Mouse (Mus musculus): ENCODE measurements around the gene Ntf3. TPM values are rescaled to one million over a fixed set of nuclear protein-coding genes. Genes with fewer than 3 reads are reported as not detected.

Gene Ntf3
- 5.0 and 7.0 TPM in 2 replicates for polyA plus RNA-seq (2015; fragmentation: Nextera tagmentation; extraction: Ambion mirVana)

- H3K4me1 ChIP-seq: peaks cover 44% of the 10 kb centered on the region
- peak within 1 kb of the TSS; percentile 21; the same call in 1 of the 2 replicates for H3K9ac ChIP-seq (replicated peaks)
- ATAC-seq (replicated peaks): no peak
- H3K36me3 ChIP-seq: no peaks in the 10 kb centered on the region
- peaks cover 51% of the 10 kb centered on the region for H3K27me3 ChIP-seq
- H3K4me2 ChIP-seq (replicated peaks): peak within 1 kb of the TSS; percentile 44
- no peaks in the 10 kb centered on the region for H3K9me3 ChIP-seq
- no peak within 1 kb of the TSS for H3K27ac ChIP-seq (replicated peaks)
- 2% methylated on average over 27 of the region's 27 CpGs for WGBS
- peak within 1 kb of the TSS; percentile 17 for H3K4me3 ChIP-seq
Measured at GRCm38 (mm10) chr6:126166548-126167207, at the start of gene Ntf3. Gene Ntf3, minus strand, starts transcription at chr6:126166910.

- no peak overlapping the region for H3K27ac ChIP-seq (replicated peaks)
- no peaks in the 10 kb centered on the region for H3K27me3 ChIP-seq
- WGBS: 80% methylated on average over 5 of the region's 5 CpGs
- no peak overlapping the region for H3K4me3 ChIP-seq
- no peak overlapping the region for H3K4me2 ChIP-seq (replicated peaks)
- H3K36me3 ChIP-seq: no peaks in the 10 kb centered on the region
- no peak overlapping the region for H3K9ac ChIP-seq (replicated peaks)
- H3K4me1 ChIP-seq: no peaks in the 10 kb centered on the region
- no peak for ATAC-seq (replicated peaks)
- H3K9me3 ChIP-seq: no peaks in the 10 kb centered on the region
Measured at GRCm38 (mm10) chr6:126213330-126213729, 46.6 kb upstream of the Ntf3 start.

- Histone ChIP-seq H3K9ac (replicated peaks) (no peak overlapping the region), H3K36me3 (no peaks in the 10 kb centered on the region), H3K9me3 (no peaks in the 10 kb centered on the region), H3K4me2 (replicated peaks) (no peak overlapping the region), H3K4me3 (no peak overlapping the region), H3K27ac (replicated peaks) (no peak overlapping the region), H3K4me1 (no peaks in the 10 kb centered on the region), H3K27me3 (no peaks in the 10 kb centered on the region)
- 78% methylated on average over 4 of the region's 4 CpGs for WGBS
- no peak for ATAC-seq (replicated peaks)
Measured at GRCm38 (mm10) chr6:126203366-126203765, 36.7 kb upstream of the Ntf3 start.

GRCm38 (mm10) chr6:126202959-126203358, 36.2 kb upstream of the Ntf3 start:
- Histone ChIP-seq H3K9ac (replicated peaks) (no peak overlapping the region), H3K4me2 (replicated peaks) (no peak overlapping the region), H3K27ac (replicated peaks) (no peak overlapping the region), H3K27me3 (no peaks in the 10 kb centered on the region), H3K4me1 (no peaks in the 10 kb centered on the region), H3K4me3 (no peak overlapping the region), H3K9me3 (no peaks in the 10 kb centered on the region), H3K36me3 (no peaks in the 10 kb centered on the region)
- ATAC-seq (replicated peaks): no peak
- WGBS: 71% methylated on average over 7 of the region's 7 CpGs

DNA sequence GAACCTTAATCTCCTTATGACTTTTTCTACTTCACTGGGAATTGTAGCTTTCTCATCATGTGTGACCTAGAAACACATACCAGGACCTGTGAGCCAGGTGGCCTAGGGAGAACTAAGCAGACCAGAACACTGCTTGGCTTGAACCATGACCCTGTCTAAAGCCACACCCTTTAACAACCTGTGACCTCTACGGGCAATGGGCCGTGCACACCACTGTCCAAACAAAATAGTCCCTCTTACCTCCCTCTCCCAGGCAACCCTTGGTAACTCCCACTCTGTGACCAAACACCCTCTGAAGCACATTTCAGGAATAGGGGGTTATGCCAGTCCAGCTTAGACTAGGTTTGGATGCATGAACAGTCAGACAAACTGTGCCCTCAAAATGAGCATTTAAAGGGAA, 35.0 kb upstream of the Ntf3 start:
- Histone ChIP-seq H3K4me3 (no peak overlapping the region), H3K36me3 (no peaks in the 10 kb centered on the region), H3K9me3 (no peaks in the 10 kb centered on the region), H3K27me3 (no peaks in the 10 kb centered on the region), H3K27ac (replicated peaks) (no peak overlapping the region), H3K9ac (replicated peaks) (no peak overlapping the region), H3K4me1 (no peaks in the 10 kb centered on the region), H3K4me2 (replicated peaks) (no peak overlapping the region)
- ATAC-seq (replicated peaks): no peak
- WGBS: 89% methylated on average over 2 of the region's 2 CpGs

- ATAC-seq (replicated peaks): no peak
- 75% methylated on average over 2 of the region's 2 CpGs for WGBS
Measured at GRCm38 (mm10) chr6:126199916-126200315, 33.2 kb upstream of the Ntf3 start.

DNA sequence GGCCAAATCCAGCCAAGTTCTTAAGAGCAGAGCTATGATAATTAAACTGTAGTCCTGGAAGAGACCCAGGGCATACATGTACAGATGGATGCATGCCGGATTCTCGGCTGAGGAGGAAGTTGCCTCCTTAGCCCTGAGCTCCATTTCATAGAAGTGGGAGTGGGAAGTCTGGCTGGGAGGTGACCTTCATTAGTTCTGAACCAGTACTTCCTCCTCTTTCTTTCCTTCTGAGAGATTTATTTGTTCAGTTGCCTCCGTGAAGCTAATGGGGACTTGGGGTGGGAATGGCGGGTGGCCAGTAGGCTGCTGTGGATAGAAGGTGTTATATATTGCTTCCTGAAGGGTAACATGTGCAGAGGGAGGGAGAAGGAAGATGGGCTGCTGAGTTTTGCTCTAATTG, 28.1 kb upstream of the Ntf3 start:
- Histone ChIP-seq H3K27me3 (no peaks in the 10 kb centered on the region), H3K27ac (replicated peaks) (no peak overlapping the region), H3K4me3 (no peak overlapping the region), H3K36me3 (no peaks in the 10 kb centered on the region), H3K9ac (replicated peaks) (no peak overlapping the region), H3K9me3 (no peaks in the 10 kb centered on the region), H3K4me1 (no peaks in the 10 kb centered on the region), H3K4me2 (replicated peaks) (no peak overlapping the region)
- no peak for ATAC-seq (replicated peaks)
- 81% methylated on average over 4 of the region's 4 CpGs for WGBS

More at GRCm38 (mm10) chr6:126199916-126200315, 33.2 kb upstream of the Ntf3 start:
- Histone ChIP-seq H3K4me3 (no peak overlapping the region), H3K9me3 (no peaks in the 10 kb centered on the region), H3K4me1 (no peaks in the 10 kb centered on the region), H3K36me3 (no peaks in the 10 kb centered on the region), H3K9ac (replicated peaks) (no peak overlapping the region), H3K4me2 (replicated peaks) (no peak overlapping the region), H3K27ac (replicated peaks) (no peak overlapping the region), H3K27me3 (no peaks in the 10 kb centered on the region)

DNA sequence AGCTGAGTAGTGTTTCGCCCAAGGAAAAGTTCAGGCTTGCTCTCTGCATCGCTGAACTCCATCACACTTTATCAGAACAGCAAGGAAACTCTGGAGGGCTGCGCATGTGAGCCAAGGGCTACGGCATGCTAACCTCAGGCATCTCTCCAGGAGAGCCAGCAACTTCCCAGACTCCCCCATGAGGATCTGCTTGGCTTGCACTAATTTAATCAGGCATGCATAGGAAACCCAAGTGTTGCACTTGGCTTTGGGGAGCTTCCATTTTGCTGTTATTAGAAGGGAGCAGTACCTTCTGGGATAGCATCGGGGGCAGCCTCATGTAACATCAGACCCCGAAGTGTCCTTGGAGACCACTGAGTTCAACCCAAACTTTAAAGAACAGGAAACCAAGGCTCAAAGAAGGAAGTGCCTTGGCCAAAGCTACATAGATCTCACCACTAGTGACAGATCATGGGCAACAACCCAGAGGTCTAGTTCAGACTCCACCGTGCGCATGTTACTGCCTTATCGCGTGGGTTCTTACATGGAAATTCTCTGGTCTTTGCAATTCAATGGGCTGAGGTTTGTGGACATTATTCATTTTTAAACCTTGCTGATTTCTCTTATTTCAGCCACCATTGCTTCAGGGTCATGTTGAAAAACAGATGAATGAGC, 23.6 kb upstream of the Ntf3 start:
- no peak overlapping the region for H3K4me2 ChIP-seq (replicated peaks)

DNA sequence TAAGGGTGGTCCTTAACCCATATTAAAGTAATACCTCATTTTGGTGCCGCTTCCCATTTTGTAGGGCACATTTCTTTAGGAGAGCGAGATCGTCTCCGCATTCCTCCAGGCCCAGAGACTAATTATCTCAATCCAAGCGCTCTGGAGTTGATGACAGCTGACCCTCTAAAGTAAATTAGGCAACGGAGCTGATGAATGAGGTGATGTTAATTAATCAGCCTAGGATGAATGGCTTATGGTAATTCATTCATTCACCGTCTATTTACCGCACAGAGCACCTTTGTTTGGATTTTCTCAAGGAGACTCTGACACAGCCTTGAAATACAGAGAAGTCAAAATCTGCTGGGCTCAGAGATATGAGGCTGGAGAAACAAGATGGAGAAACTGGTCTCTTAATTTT, 20.7 kb upstream of the Ntf3 start:
- no peak overlapping the region for H3K27ac ChIP-seq (replicated peaks)
- H3K27me3 ChIP-seq: no peaks in the 10 kb centered on the region
- no peaks in the 10 kb centered on the region for H3K9me3 ChIP-seq
- no peak for ATAC-seq (replicated peaks)
- no peaks in the 10 kb centered on the region for H3K36me3 ChIP-seq
- 10% methylated on average over 8 of the region's 8 CpGs for WGBS
- no peak overlapping the region for H3K4me3 ChIP-seq
- H3K4me2 ChIP-seq (replicated peaks): no peak overlapping the region
- H3K9ac ChIP-seq (replicated peaks): no peak overlapping the region
- H3K4me1 ChIP-seq: no peaks in the 10 kb centered on the region

More for the DNA sequence above, 23.6 kb upstream of the Ntf3 start:
- no peaks in the 10 kb centered on the region for H3K36me3 ChIP-seq
- H3K4me1 ChIP-seq: no peaks in the 10 kb centered on the region
- no peak for ATAC-seq (replicated peaks)
- H3K27ac ChIP-seq (replicated peaks): no peak overlapping the region
- no peak overlapping the region for H3K4me3 ChIP-seq
- H3K27me3 ChIP-seq: no peaks in the 10 kb centered on the region
- H3K9ac ChIP-seq (replicated peaks): no peak overlapping the region
- 90% methylated on average over 10 of the region's 10 CpGs for WGBS
- no peaks in the 10 kb centered on the region for H3K9me3 ChIP-seq

GRCm38 (mm10) chr6:126186116-126186515, 19.4 kb upstream of the Ntf3 start:
- no peaks in the 10 kb centered on the region for H3K4me1 ChIP-seq
- H3K9me3 ChIP-seq: no peaks in the 10 kb centered on the region
- no peak overlapping the region for H3K27ac ChIP-seq (replicated peaks)
- 65% methylated on average over 1 of the region's 1 CpGs for WGBS
- H3K9ac ChIP-seq (replicated peaks): no peak overlapping the region
- no peak overlapping the region for H3K4me3 ChIP-seq
- H3K4me2 ChIP-seq (replicated peaks): no peak overlapping the region
- no peaks in the 10 kb centered on the region for H3K36me3 ChIP-seq
- ATAC-seq (replicated peaks): no peak
- H3K27me3 ChIP-seq: no peaks in the 10 kb centered on the region

- H3K27me3 ChIP-seq: peaks cover 7% of the 10 kb centered on the region; the same call in 1 of the 2 replicates
- ATAC-seq (replicated peaks): no peak
- 76% methylated on average over 1 of the region's 1 CpGs for WGBS
- H3K4me3 ChIP-seq: no peak overlapping the region
- H3K36me3 ChIP-seq: no peaks in the 10 kb centered on the region
- no peak overlapping the region for H3K9ac ChIP-seq (replicated peaks)
- H3K9me3 ChIP-seq: no peaks in the 10 kb centered on the region
- H3K4me1 ChIP-seq: peaks cover under 1% of the 10 kb centered on the region; the same call in 1 of the 2 replicates
- no peak overlapping the region for H3K4me2 ChIP-seq (replicated peaks)
- no peak overlapping the region for H3K27ac ChIP-seq (replicated peaks)
Measured at GRCm38 (mm10) chr6:126172071-126172470, 5.4 kb upstream of the Ntf3 start.

GRCm38 (mm10) chr6:126170772-126171171, 4.1 kb upstream of the Ntf3 start:
- H3K4me1 ChIP-seq: peaks cover 12% of the 10 kb centered on the region
- no peak overlapping the region for H3K9ac ChIP-seq (replicated peaks)
- no peaks in the 10 kb centered on the region for H3K9me3 ChIP-seq
- H3K4me2 ChIP-seq (replicated peaks): no peak overlapping the region
- H3K36me3 ChIP-seq: no peaks in the 10 kb centered on the region
- 71% methylated on average over 4 of the region's 4 CpGs for WGBS
- no peak overlapping the region for H3K4me3 ChIP-seq
- ATAC-seq (replicated peaks): no peak
- peaks cover 20% of the 10 kb centered on the region for H3K27me3 ChIP-seq
- H3K27ac ChIP-seq (replicated peaks): no peak overlapping the region

All from forebrain, embryonic 15.5 days (tissue).